Mouse (Mus musculus) erythroid progenitor cell, adult 5-6 weeks (primary cell): ENCODE results near the gene Dhfr. TPM values are rescaled to one million over a fixed set of nuclear protein-coding genes. Genes with fewer than 3 reads are reported as not detected.
"Not testable (repeated sequence)": the region's sequence is repeated elsewhere in the genome, so short reads cannot be mapped to it uniquely, and the experiment has no call there.

Experiments
- ATAC-seq: replicated peaks from 2 replicates; pipeline ENCODE4 v1.8.0; 2016; ENCODE audit warnings: moderate number of reproducible peaks, mild to moderate bottlenecking, moderate TSS enrichment, inconsistent platforms; ENCODE audit not compliant: poor library complexity, low FRiP score, severe bottlenecking
- total RNA-seq, 2 experiments: library from RNA; stranded (forward) in 1 of 2; stranded (reverse) in 1 of 2; fragments of 150-400 nt in 1 of 2; fragments of 186-747, 209-891 nt in 1 of 2; gene quantifications; 2 replicates each; pipeline versions ENCODE4 v1.2.3 to v1.2.4; 2015 to 2017; ENCODE audit warnings: low replicate concordance in 2 of 2

The Dhfr gene
- total RNA-seq, 2 experiments from 2014 or later, result 6.8 to 18.9 TPM

GRCm38 (mm10) chr13:92370811-92371210, 16.3 kb downstream of the Dhfr start:
- ATAC-seq, result no peak

GRCm38 (mm10) chr13:92371466-92371865, 16.9 kb downstream of the Dhfr start:
- not testable (repeated sequence) for ATAC-seq

GRCm38 (mm10) chr13:92387367-92387766, 32.8 kb downstream of the Dhfr start:
- ATAC-seq, result no peak

GRCm38 (mm10) chr13:92393047-92393661, 38.6 kb downstream of the Dhfr start:
- no peak for ATAC-seq

GRCm38 (mm10) chr13:92398491-92399384, 44.2 kb downstream of the Dhfr start:
- ATAC-seq, result no peak

GRCm38 (mm10) chr13:92402063-92402462, 47.5 kb downstream of the Dhfr start:
- ATAC-seq, result no peak

GRCm38 (mm10) chr13:92403496-92403895, 49.0 kb downstream of the Dhfr start:
- ATAC-seq, result no peak

GRCm38 (mm10) chr13:92410486-92410885, 56.0 kb downstream of the Dhfr start:
- no peak for ATAC-seq

- ATAC-seq, result no peak
Measured at GRCm38 (mm10) chr13:92419630-92420029, 65.1 kb downstream of the Dhfr start.

GRCm38 (mm10) chr13:92423711-92424110, 69.2 kb downstream of the Dhfr start:
- ATAC-seq, result no peak

GRCm38 (mm10) chr13:92425758-92426264, 71.3 kb downstream of the Dhfr start, which contains the start of gene Ankrd34b:
Ankrd34b (plus strand) TSS chr13:92425896.
- ATAC-seq, result no peak

GRCm38 (mm10) chr13:92426294-92427051, 71.9 kb downstream of the Dhfr start:
- 0 out of 2 replicates have a peak, but pooled peaks have one; percentile 10 for ATAC-seq

- ATAC-seq, result no peak
Measured at GRCm38 (mm10) chr13:92427351-92427855, 72.9 kb downstream of the Dhfr start.

Other genes starting within 250 kb of the Dhfr start
- 1.8 TPM in 1 of 2 replicates, not detected in the other for gene Rasgrf2, start 223.1 kb upstream of the Dhfr start, total RNA-seq (2015; ENCODE audit: low replicate concordance)
- gene Rasgrf2, start 223.1 kb upstream of the Dhfr start, total RNA-seq (2017; ENCODE audit: low replicate concordance), result not detected in 2 replicates
- gene Gm20379, start 48.7 kb upstream of the Dhfr start, total RNA-seq (2015; ENCODE audit: low replicate concordance), result not detected in 2 replicates
- not detected in 2 replicates for gene Gm20379, start 48.7 kb upstream of the Dhfr start, total RNA-seq (2017; ENCODE audit: low replicate concordance)
- gene Msh3, start 277 bp downstream of the Dhfr start, total RNA-seq (2015; ENCODE audit: low replicate concordance), result 28.1 and 38.1 TPM in 2 replicates
- gene Msh3, start 277 bp downstream of the Dhfr start, total RNA-seq (2017; ENCODE audit: low replicate concordance), result 20.0 and 45.6 TPM in 2 replicates
- not detected in 2 replicates for gene Ankrd34b, start 71.2 kb downstream of the Dhfr start, total RNA-seq (2015; ENCODE audit: low replicate concordance)
- gene Ankrd34b, start 71.2 kb downstream of the Dhfr start, total RNA-seq (2017; ENCODE audit: low replicate concordance), result not detected in 2 replicates
- 2.2 and 11.7 TPM in 2 replicates for gene Fam151b, start 129.3 kb downstream of the Dhfr start, total RNA-seq (2015; ENCODE audit: low replicate concordance)
- 0.51 TPM in 1 of 2 replicates, not detected in the other for gene Fam151b, start 129.3 kb downstream of the Dhfr start, total RNA-seq (2017; ENCODE audit: low replicate concordance)
- 1.4 and 3.4 TPM in 2 replicates for gene Zfyve16, start 176.1 kb downstream of the Dhfr start, total RNA-seq (2015; ENCODE audit: low replicate concordance)
- gene Zfyve16, start 176.1 kb downstream of the Dhfr start, total RNA-seq (2017; ENCODE audit: low replicate concordance), result 1.7 and 3.9 TPM in 2 replicates
- not detected in 2 replicates for gene Spz1, start 221.4 kb downstream of the Dhfr start, total RNA-seq (2015; ENCODE audit: low replicate concordance)
- gene Spz1, start 221.4 kb downstream of the Dhfr start, total RNA-seq (2017; ENCODE audit: low replicate concordance), result not detected in 2 replicates